Mouse (Mus musculus) liver, embryonic 16.5 days (tissue): ENCODE data around the gene Gm10320. TPM values are rescaled to one million over a fixed set of nuclear protein-coding genes. Genes with fewer than 3 reads are reported as not detected.

Source experiments
- ATAC-seq: fragments of 200-750 bp; cut with Nextera tagmentation; 2 replicates; pipeline ENCODE4 v1.8.0; 2017; ENCODE audit warnings: low read depth, mild to moderate bottlenecking, moderate number of reproducible peaks, moderate library complexity
- H3K27ac ChIP-seq: fragments of 300-500 bp; sonication (generic); 2 replicates; pipeline ENCODE4 v1.5.1; 2014; ENCODE audit warnings: mild to moderate bottlenecking, low read length
- H3K27me3 ChIP-seq: fragments of 300-500 bp; sonication (generic); 2 replicates; pipeline ENCODE4 v1.6.1; 2014; ENCODE audit warnings: low read depth, low read length, mixed read lengths; ENCODE audit not compliant: control insufficient read depth, insufficient read depth
- H3K36me3 ChIP-seq: fragments of 300-500 bp; sonication (generic); 2 replicates; pipeline ENCODE4 v1.6.1; 2014; ENCODE audit warnings: mild to moderate bottlenecking; ENCODE audit not compliant: control insufficient read depth, insufficient read depth
- H3K4me1 ChIP-seq: fragments of 300-500 bp; sonication (generic); 2 replicates; pipeline ENCODE4 v1.6.1; 2014; ENCODE audit warnings: low read depth, low read length, mixed read lengths; ENCODE audit not compliant: control insufficient read depth
- H3K4me2 ChIP-seq: fragments of 300-500 bp; sonication (generic); 2 replicates; pipeline ENCODE4 v1.6.1; 2014; ENCODE audit warnings: low read depth, low read length, mixed read lengths
- H3K4me3 ChIP-seq: fragments of 300-500 bp; sonication (generic); 2 replicates; pipeline ENCODE4 v1.5.1; 2014; ENCODE audit warnings: low read depth, mild to moderate bottlenecking, low read length
- H3K9ac ChIP-seq: fragments of 300-500 bp; sonication (generic); 2 replicates; pipeline ENCODE4 v1.6.1; 2014; ENCODE audit warnings: low read depth, low read length
- H3K9me3 ChIP-seq: fragments of 300-500 bp; sonication (generic); replicated peaks from 2 replicates; pipeline ENCODE4 v1.6.1; 2016; ENCODE audit warnings: low read length; ENCODE audit not compliant: control insufficient read depth
- WGBS: fragments of 180-500 bp; shearing (Covaris S2); extraction: QIAGEN DNeasy Blood & Tissue Kit; methylation state at CpG from one replicate; pipeline ENCODE4 v1.1.7; 2014; ENCODE audit not compliant: insufficient replicate concordance; 5-methylcytosine and 5-hydroxymethylcytosine counted together
- polyA plus RNA-seq: library from polyadenylated mRNA; unstranded; fragments of >200 nt; fragmentation: Nextera tagmentation; extraction: Ambion mirVana; gene quantifications from 2 replicates; pipeline ENCODE4 v1.2.1, GENCODE M21; 2015

The Gm10320 gene
- polyA plus RNA-seq, 1 experiment from 2014 or later = 0.84 TPM

DNA sequence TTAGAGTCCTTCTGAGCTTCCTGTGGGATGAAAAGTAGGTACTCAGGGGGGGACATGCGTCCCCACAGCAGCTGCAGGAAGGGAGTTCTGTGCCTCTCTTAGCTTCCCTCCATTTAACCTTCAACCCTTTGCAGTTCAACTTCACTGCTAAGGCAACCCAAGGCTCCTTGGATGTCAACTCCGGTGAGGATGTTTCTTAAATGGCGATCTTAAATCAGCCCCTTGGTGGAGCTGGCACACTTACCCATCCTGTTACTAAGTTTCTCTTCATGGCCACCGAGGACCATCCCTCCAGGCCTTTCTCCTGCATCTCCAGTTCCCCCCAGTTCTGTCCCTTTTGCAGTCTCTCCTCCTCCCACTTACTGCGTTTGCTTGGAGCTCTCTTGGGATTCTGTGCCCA is 6.8 kb upstream of the Gm10320 start:
- H3K27ac ChIP-seq = no peak overlapping the region
- no peaks in the 10 kb centered on the region for H3K9me3 ChIP-seq
- H3K27me3 ChIP-seq = peaks cover 52% of the 10 kb centered on the region
- no peak for ATAC-seq
- no peaks in the 10 kb centered on the region for H3K4me1 ChIP-seq
- 49% methylated on average over 5 of the region's 5 CpGs for whole genome bisulfite sequencing
- H3K9ac ChIP-seq = no peak overlapping the region
- no peaks in the 10 kb centered on the region for H3K36me3 ChIP-seq
- H3K4me2 ChIP-seq = no peak overlapping the region
- H3K4me3 ChIP-seq = no peak overlapping the region

- no peak overlapping the region for H3K4me3 ChIP-seq
- H3K36me3 ChIP-seq = no peaks in the 10 kb centered on the region
- H3K9ac ChIP-seq = no peak overlapping the region
- 60% methylated on average over 11 of the region's 11 CpGs for WGBS
- H3K9me3 ChIP-seq = no peaks in the 10 kb centered on the region
- no peaks in the 10 kb centered on the region for H3K4me1 ChIP-seq
- peaks cover 47% of the 10 kb centered on the region for H3K27me3 ChIP-seq
- H3K4me2 ChIP-seq = no peak overlapping the region
- no peak for ATAC-seq
- no peak overlapping the region for H3K27ac ChIP-seq
Measured at GRCm38 (mm10) chr13:98498080-98498479, 6.3 kb upstream of the Gm10320 start.

DNA sequence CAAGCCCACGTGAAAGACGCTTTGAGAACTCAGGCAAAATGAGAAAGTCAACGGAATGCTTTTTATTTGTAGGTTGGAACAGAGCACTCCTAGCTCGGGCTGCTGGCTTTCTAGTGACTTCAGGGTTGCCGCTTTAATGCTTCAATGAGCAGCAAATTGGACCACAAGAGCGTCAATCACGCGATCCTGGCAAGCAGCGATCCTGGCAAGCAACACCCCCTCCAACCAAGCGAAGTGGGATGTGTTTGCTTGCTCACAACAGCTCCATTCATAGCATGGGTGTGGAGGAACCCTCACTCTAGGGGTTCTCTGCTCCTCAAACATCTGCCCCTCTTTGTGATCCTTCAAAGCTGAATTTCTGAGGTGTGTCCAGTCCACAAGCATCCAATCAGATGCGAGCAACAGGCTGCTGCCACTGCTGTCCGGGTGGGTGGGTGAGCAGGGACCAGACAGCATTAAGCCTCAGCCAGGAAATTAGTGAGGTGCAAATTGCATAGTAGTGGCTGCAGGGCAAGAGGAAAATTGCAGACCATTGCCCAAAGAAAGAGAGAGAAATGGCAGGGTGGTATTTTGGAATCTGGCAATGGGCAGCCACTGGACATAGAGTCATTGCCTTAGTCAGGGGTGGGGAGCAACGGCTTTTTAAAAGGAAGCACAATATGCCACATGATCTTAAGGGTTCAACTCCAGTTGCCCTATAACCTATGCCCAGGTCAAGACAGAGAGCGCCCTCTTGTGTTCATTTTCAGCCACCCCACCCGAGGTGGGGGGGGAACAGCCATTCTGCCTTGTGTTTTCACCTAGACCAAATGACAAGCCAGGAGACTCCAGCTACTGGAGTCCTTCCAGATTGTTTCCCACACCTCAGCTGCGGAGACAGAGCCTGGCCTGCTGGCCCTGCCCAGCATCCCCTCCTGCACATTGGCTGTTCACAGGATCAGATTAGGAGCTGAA is 5.4 kb upstream of the Gm10320 start:
- WGBS = 33% methylated on average over 16 of the region's 16 CpGs
- Histone ChIP-seq H3K27me3 (peaks cover 38% of the 10 kb centered on the region), H3K4me1 (no peaks in the 10 kb centered on the region), H3K4me2 (no peak overlapping the region), H3K9me3 (no peaks in the 10 kb centered on the region), H3K9ac (no peak overlapping the region), H3K36me3 (no peaks in the 10 kb centered on the region), H3K27ac (no peak overlapping the region), H3K4me3 (no peak overlapping the region)
- ATAC-seq = no peak

- no peak overlapping the region for H3K27ac ChIP-seq
- no peak for ATAC-seq
- 67% methylated on average over 6 of the region's 8 CpGs for WGBS
Measured at GRCm38 (mm10) chr13:98494492-98495064, 2.8 kb upstream of the Gm10320 start.

DNA sequence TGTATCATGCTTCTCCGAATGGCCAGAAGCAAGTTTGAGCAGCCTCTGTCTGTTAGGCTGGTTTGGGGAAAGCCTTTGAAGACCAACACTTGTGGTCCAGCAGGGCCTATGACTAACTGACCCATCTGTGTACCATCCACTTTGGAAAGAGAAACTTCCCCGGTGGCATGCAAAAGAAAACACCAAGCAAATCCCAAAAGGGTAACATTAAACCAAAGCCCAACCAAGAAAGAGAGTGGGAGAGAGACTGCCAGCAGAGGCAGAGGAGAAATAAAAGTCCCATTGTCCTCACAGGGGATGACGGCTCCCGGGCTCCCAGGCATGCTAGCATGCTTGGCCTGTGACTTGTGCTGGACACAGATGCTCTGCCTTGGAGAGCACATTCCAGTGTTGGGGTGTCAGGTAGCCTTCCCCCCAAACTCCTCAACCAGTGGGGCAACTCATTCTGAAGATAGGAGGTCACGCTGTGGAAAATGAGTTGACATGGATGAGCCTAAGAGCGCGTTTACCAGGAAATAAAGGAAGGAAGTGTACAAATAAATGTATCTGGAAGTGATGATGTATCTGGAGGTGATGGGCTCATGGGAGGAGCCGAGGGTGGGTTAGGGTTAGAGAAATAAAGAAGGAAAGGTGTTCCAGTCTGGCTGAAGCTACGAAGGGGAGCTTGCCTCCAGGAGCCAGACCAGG is 911 bp upstream of the Gm10320 start:
- Histone ChIP-seq H3K4me1 (no peaks in the 10 kb centered on the region), H3K4me3 (no peak overlapping the region), H3K36me3 (no peaks in the 10 kb centered on the region), H3K4me2 (no peak overlapping the region), H3K27me3 (peaks cover under 1% of the 10 kb centered on the region; the same call in 1 of the 2 replicates), H3K27ac (no peak overlapping the region), H3K9me3 (no peaks in the 10 kb centered on the region), H3K9ac (no peak overlapping the region)
- WGBS = 56% methylated on average over 9 of the region's 9 CpGs
- no peak for ATAC-seq

More at GRCm38 (mm10) chr13:98494492-98495064, 2.8 kb upstream of the Gm10320 start:
- Histone ChIP-seq H3K4me3 (no peak overlapping the region), H3K4me1 (no peaks in the 10 kb centered on the region), H3K27me3 (peaks cover 15% of the 10 kb centered on the region), H3K9ac (no peak overlapping the region), H3K9me3 (no peaks in the 10 kb centered on the region), H3K4me2 (no peak overlapping the region), H3K36me3 (no peaks in the 10 kb centered on the region)

DNA sequence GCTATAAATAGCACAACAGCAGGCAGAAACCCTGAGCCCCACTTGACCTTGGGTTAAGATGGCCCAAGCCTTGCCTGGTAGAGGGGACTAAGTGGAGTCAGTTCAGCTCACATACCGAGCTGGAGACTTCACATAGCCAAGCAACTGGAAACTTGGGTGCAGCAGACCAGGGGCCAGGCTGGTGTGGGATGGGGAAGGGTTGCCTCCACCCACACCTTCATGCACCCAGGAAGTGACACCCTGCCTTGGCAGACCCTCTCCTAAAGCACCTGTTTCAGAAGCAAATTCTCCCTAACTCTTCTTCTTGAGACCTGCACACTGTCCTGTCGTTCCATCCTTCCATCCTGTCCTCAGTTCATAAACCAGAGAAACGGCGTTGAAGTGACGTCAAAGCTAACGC is 5.1 kb downstream of the Gm10320 start:
- Histone ChIP-seq H3K27ac (no peak overlapping the region), H3K9ac (no peak overlapping the region), H3K4me3 (no peak overlapping the region), H3K9me3 (no peaks in the 10 kb centered on the region), H3K4me1 (no peaks in the 10 kb centered on the region), H3K27me3 (no peaks in the 10 kb centered on the region), H3K36me3 (no peaks in the 10 kb centered on the region), H3K4me2 (no peak overlapping the region)
- 75% methylated on average over 6 of the region's 6 CpGs for WGBS
- no peak for ATAC-seq

- WGBS = 41% methylated on average over 3 of the region's 3 CpGs
- Histone ChIP-seq H3K27me3 (no peaks in the 10 kb centered on the region), H3K4me3 (no peak overlapping the region), H3K27ac (no peak overlapping the region), H3K9ac (no peak overlapping the region), H3K9me3 (no peaks in the 10 kb centered on the region), H3K4me1 (no peaks in the 10 kb centered on the region), H3K4me2 (no peak overlapping the region), H3K36me3 (no peaks in the 10 kb centered on the region)
- ATAC-seq = no peak
Measured at GRCm38 (mm10) chr13:98486161-98486560, 5.6 kb downstream of the Gm10320 start.

GRCm38 (mm10) chr13:98485440-98485839 is 6.4 kb downstream of the Gm10320 start:
- no peaks in the 10 kb centered on the region for H3K9me3 ChIP-seq
- H3K4me3 ChIP-seq = no peak overlapping the region
- no peaks in the 10 kb centered on the region for H3K4me1 ChIP-seq
- H3K27me3 ChIP-seq = no peaks in the 10 kb centered on the region
- WGBS = 66% methylated on average over 5 of the region's 5 CpGs
- no peak overlapping the region for H3K9ac ChIP-seq
- no peak for ATAC-seq
- H3K4me2 ChIP-seq = no peak overlapping the region
- H3K27ac ChIP-seq = no peak overlapping the region
- H3K36me3 ChIP-seq = no peaks in the 10 kb centered on the region

GRCm38 (mm10) chr13:98477991-98478390 is 13.8 kb downstream of the Gm10320 start:
- WGBS = 60% methylated on average over 3 of the region's 3 CpGs
- H3K4me3 ChIP-seq = no peak overlapping the region
- H3K4me2 ChIP-seq = no peak overlapping the region
- no peaks in the 10 kb centered on the region for H3K9me3 ChIP-seq
- H3K9ac ChIP-seq = no peak overlapping the region
- no peaks in the 10 kb centered on the region for H3K36me3 ChIP-seq
- H3K27ac ChIP-seq = no peak overlapping the region
- no peaks in the 10 kb centered on the region for H3K27me3 ChIP-seq
- no peaks in the 10 kb centered on the region for H3K4me1 ChIP-seq
- ATAC-seq = no peak
